Mouse (Mus musculus): ENCODE results near the gene Cdca3.
"Not testable (repeated sequence)": the region's sequence is repeated elsewhere in the genome, so short reads cannot be mapped to it uniquely, and the experiment has no call there.

Gene Cdca3

DNA sequence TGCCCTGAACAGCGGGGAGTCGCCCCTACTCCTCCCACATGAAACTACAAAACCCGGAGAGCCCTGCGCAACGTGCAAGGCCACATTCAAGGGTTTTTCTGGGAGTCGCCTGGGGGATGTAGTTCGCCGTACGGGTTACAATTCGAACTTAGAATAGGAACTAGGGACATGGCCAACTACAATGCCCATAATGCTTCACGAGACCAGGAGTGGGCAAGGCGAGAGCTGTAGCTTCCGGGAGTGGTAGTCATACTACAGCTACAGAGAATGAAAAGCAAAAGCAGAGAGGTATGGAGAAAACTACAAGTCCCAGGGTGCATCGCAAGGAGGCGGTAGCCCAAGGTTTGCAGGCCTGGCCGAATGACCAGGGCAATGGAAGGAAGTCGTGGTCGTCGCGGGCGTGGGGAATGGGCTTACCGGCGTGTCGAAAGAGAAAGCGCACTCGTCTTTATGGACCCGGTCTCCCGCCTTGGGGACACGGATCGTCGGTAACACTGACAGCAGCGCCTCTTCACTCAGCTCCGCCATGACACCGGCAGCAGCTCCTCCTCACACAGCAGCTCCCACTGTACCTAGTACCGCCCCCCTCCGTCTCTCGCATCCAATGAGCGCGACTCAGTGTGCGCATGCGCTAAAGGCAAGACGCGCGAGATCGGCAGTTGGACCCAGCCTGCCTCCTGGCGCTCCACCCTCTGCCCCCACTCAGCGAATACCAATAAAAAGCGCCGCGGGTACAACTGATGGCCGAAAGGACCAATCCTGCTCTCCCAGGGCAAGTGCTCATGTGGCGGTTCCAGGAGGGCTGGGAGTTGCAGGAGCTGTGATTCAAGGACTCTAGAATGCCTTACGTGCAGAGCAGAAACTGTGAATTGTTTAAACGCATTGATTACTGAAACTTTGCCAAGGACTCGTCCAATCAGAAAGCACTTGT lies at the start of gene Cdca3, which contains the start of gene Usp5:
Gene Cdca3, plus strand, starts transcription at position 680 of the 931 bp plus-strand sequence.
Gene Usp5, minus strand, starts transcription at position 617 of the 931 bp plus-strand sequence.
- DNase-seq (ENCODE audit: low spot score in 2 of 2), result peak; percentile 96 to 99

DNA sequence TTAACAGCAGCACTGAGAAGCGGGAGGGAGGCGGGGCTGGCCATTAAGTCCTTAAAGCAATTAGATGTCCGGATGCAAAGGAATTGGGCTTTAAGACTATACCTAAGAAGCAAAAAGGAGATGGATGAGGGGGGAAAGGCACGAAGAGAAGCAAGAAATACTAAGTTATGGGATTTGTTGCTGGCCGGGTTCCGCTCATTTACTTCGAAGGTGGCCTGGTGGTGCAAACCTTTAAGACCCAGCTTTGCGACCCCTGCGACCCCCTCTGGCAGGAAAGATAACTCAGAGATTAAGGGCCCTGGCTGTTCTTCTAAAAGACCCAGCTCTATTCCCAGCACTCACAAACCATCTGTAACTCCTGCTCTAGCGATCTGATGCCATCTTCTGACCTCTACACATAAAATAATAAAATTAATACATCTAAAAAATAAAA lies 49.3 kb upstream of the Cdca3 start:
- DNase-seq (ENCODE audit: low spot score in 2 of 2), result no peak

- no peak for DNase-seq (ENCODE audit: low spot score in 2 of 2)
Observed at GRCm38 (mm10) chr6:124780917-124781316, 48.4 kb upstream of the Cdca3 start.

DNA sequence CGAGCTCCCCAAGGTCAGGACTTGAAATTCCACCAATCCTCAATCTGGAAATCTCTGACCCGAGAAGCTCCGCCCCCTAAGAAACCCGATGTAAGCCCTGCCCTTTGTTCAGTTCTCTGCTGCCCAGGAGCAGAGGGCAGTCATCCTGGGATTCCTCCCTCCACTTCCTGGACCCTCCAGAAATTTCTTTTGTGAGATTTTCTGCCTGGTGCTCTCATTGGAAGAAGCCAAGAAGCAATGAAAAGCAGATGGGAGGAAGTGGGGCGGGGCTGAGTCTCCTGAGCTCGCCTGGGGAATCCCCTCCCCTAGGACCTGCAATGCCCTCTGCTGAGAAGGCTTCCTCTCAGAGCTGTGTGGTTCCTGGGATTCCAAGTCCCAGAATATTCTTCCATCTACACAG lies 46.9 kb upstream of the Cdca3 start:
- DNase-seq (ENCODE audit: low spot score in 2 of 2), result peak; percentile 33 to 47

DNA sequence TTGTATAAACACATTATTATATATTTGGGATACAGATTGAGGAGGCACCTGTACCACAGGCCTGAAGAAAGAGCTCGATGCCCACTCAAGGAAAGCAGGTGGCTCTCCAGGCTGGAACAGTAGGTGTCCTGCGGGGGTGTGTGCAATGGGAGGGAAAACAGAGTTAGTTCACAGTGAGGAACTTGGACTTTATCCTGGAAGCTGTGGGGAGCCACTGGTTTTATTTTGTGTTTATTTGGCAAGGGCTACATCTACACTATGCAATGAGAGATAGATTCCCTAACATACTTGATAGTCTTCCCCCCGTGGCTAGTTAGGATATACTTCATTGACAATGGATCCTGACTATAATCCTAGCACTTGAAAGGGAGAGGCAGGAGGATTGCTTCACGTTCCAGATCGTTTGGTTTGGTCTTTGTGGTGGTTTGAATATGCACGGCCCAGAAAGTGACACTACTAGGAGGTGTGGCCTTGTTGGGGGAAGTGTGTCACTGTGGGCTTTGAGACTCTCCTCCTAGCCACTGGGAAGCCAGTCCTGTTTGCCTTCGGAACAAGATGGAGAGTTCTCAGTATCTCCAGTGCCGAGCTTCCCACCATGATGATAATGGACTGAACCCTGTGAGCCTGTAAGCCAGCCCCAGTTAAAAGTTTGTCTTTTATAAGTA lies 42.5 kb upstream of the Cdca3 start:
- no peak for DNase-seq (ENCODE audit: low spot score in 2 of 2)

DNA sequence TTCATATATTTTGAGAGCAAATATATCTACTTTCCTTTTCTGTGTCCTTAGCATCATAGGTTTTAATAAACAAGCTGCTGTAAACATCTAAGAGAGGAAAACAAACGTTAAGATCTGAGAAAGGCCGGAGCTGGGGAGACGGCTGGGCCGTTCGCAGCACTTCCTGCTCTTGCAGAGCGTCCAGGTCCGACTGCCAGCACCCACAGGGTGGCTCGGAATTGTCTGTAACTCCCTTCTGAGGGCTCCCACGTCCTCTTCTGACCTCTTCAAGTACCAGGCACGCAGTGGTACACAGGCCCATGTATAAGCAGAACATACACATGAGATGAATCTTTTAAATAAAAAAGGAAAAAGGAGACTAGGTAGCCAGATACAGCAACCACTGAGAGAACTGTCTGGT lies 41.6 kb upstream of the Cdca3 start:
- no peak for DNase-seq (ENCODE audit: low spot score in 2 of 2)

- DNase-seq (ENCODE audit: low spot score in 2 of 2), result no peak
Observed at GRCm38 (mm10) chr6:124789519-124789918, 39.8 kb upstream of the Cdca3 start.

DNA sequence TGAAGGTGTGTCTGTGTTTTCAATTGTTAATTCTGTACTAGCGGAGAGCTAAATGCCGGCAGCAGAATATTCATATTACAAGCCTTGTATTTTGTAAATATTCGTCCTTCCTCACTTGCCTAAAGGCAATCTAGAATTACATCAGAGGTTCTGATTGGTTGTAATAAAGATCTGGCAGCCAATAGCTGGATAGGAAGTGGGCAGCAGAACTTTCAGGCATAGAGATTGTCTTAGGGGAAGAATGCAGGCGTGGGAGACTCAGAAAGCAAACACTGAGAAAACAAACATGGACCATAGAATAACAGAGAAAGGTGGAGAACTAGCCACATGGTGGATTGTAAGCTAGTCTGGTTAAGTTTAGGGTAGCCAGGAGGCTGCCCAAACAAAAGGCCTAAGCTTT lies 39.2 kb upstream of the Cdca3 start:
- no peak for DNase-seq (ENCODE audit: low spot score in 2 of 2)

GRCm38 (mm10) chr6:124791911-124792310 lies 37.4 kb upstream of the Cdca3 start:
- no peak for DNase-seq (ENCODE audit: low spot score in 2 of 2)

GRCm38 (mm10) chr6:124795781-124796180 lies 33.6 kb upstream of the Cdca3 start:
- no peak for DNase-seq (ENCODE audit: low spot score in 2 of 2)

DNA sequence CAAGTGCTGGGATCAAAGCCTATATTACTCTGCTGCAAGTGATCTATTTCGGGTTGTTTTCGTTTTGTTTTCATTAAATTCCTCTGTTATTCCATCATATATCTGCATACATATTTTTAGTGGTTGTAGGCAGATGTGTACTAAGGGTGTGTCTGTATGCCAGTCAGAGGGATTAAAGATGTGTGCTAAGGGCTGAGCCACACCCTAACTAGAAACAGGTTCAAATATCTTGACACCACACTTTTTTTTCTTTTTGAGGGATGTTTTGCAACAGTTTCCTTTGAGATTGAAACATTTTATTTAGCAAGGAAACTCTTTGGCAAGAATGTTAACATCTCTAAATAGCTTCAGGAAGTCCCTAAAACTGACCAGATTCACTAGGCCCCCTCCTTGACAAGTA lies 33.1 kb upstream of the Cdca3 start:
- DNase-seq (ENCODE audit: low spot score in 2 of 2), result no peak

DNA sequence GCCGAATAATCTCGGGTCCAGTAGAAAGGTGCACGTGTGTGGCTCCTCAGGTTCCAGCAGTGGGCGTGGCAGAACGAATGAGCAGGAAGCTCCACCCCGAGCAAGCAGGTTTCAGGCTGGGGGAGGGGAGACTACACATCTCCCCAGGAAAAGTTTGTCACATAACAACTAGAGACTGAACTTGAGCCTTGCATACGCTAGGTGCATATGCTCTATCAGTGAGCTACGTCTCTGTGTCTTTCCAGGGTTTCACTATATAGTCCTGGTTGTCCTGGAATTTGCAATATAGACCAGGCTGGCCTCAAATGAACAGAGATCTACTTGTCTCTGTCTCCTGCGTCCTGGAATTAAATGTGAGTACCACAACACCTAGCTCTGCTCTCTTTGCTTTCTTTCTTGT lies 26.9 kb upstream of the Cdca3 start:
- DNase-seq (ENCODE audit: low spot score in 2 of 2), result not testable (repeated sequence)

GRCm38 (mm10) chr6:124803061-124803460 lies 26.3 kb upstream of the Cdca3 start:
- no peak for DNase-seq (ENCODE audit: low spot score in 2 of 2)

DNA sequence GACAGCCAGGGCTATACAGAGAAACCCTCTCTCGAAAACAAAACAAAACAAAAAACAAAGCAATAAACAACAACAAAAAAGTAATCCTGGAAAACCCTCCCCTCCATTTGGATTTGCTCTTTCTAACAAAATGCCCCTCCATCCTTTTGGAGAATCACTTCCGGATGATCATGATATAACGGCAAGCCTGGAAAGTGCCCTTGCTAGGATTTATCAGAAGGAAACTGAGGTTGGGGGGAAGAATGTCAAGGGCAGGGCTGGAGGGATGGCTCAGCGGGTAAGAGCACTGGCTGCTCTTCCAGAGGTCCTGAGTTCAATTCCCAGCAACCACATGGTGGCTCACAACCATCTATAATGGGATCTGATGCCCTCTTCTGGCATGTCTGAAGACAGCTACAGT lies 25.7 kb upstream of the Cdca3 start:
- not testable (repeated sequence) for DNase-seq (ENCODE audit: low spot score in 2 of 2)

- DNase-seq (ENCODE audit: low spot score in 2 of 2), result no peak
Observed at GRCm38 (mm10) chr6:124804341-124804740, 25.0 kb upstream of the Cdca3 start.

- peak; percentile 61 to 66 for DNase-seq (ENCODE audit: low spot score in 2 of 2)
Observed at GRCm38 (mm10) chr6:124805341-124806321, 23.7 kb upstream of the Cdca3 start.

GRCm38 (mm10) chr6:124806446-124807140 lies 22.8 kb upstream of the Cdca3 start:
- DNase-seq (ENCODE audit: low spot score in 2 of 2), result no peak

- DNase-seq (ENCODE audit: low spot score in 2 of 2), result no peak
Observed at GRCm38 (mm10) chr6:124807366-124807765, 22.0 kb upstream of the Cdca3 start.

DNA sequence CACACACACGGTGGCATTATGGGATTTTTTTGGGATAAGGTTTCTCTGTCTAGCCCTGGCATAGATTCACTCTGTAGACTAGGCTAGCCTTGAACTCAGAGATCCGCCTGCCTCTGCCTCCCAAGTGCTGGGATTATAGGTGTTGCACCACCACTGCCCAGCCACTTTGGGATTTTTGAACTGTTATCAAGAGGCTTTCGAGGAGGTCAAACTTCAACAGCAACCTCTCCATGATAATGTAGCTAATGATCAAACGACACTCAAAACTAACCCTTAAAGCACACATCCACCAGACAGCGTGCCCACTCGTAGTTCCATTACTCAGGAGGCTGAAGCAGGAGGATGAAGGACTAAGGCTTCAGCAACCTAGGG lies 21.4 kb upstream of the Cdca3 start:
- DNase-seq (ENCODE audit: low spot score in 2 of 2), result no peak

DNA sequence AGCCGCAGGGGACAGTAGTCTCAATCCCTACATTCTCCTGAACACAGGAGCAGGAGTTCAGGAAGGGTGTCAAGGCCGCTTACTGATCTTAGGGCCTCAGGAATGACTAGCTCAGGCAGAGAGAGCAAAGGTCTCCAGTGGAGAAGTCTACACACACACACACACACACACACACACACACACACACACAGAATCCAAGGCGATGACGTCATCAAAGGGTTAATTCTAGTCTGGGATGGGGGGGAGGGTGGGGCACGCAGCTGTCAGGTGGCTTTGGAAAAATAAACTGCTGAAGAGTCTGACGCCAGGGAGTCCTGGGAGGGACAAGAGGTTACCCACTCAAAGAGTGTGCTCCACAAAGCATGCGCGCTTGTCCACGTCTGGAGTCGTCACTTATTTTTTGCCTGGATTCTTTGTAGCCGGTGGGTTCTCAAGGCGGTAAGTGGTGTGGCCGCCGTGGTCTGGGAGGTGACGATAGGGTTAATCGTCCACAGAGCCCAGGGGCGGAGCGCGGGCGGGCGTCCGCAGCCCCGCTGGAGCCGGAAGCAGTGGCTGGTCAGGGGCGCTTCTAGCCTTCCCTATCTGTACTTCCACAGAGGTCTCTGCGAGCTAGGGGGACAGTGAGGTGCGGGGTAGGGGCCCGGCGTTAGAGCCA lies 20.9 kb upstream of the Cdca3 start, which contains the start of gene Spsb2:
Gene Spsb2, plus strand, starts transcription at position 304 of the 655 bp plus-strand sequence.
- DNase-seq (ENCODE audit: low spot score in 2 of 2), result no peak

All from thymus, postnatal 10 days (tissue).